Mouse (Mus musculus): ENCODE data around the gene Cebpb. TPM values are rescaled to one million over a fixed set of nuclear protein-coding genes. Genes with fewer than 3 reads are reported as not detected.

The Cebpb gene
- total and polyA plus RNA-seq, 3 experiments: 9.9 to 10.7 TPM; not detected in 1

DNA sequence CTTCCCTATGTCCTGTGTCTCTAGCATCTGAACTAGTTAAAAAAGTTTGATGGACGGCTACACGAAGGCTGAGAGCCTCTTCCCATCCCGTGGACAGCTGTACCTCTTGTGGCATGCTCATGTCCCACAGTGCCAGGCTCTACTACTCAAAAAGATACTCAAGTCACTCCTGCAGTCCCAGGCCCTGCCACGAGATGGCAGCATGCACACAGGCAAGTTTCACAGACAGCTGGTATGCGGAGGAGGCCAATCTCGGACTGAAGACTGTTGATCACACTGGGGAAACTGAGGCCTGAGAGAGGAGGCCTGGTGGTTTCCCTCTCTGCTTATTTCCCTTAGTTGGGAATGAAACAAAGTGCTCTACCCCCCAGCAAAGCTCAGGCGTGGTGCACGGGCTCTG is 3.6 kb upstream of the Cebpb start (continued):
- TF ChIP-seq ZMIZ1 (IDR thresholded peaks at IDR 0.05; ENCODE audit: low read depth, low read length) (no peak), POLR2AphosphoS5 (IDR thresholded peaks at IDR 0.05; ENCODE audit: borderline replicate concordance, low read depth, low read length) (no peak)

DNA sequence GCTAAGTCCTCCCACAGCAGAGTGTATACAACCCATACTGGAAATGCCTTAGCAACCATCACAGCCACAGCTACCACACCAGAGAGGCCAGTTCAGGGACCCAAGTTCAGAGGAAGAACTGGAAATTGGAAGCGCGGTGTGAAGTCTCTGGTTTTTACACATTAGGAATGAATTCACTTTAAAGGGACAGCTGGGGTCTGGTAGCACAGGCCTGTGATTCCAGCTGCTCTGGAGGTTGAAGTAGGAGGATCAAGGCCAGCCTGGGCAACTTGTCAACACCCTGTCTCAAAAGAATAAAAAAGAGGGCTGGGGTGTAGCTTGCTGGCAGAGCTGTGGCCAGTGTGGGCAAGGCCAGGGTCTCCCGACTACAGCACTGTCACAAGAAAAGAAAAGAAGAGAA is 2.9 kb upstream of the Cebpb start:
- no peak for TF ChIP-seq EP300 (IDR thresholded peaks at IDR 0.05; ENCODE audit: low read depth in 1 of 2, low read length in 2 of 2)
- no peak for TF ChIP-seq CHD1 (IDR thresholded peaks at IDR 0.05; ENCODE audit: low read depth, low read length)
- no peak for TF ChIP-seq BHLHE40 (IDR thresholded peaks at IDR 0.05; ENCODE audit: borderline replicate concordance, low read depth, low read length)
- no peak for TF ChIP-seq KAT2A (conservative IDR thresholded peaks at IDR 0.05; ENCODE audit: low read depth, low read length)
- TF ChIP-seq GATA1 (IDR thresholded peaks at IDR 0.05; ENCODE audit: low read depth, low read length): no peak
- TF ChIP-seq POLR2AphosphoS5 (IDR thresholded peaks at IDR 0.05; ENCODE audit: borderline replicate concordance, low read depth, low read length): no peak
- no peak for TF ChIP-seq ETS1 (IDR thresholded peaks at IDR 0.05; ENCODE audit: low read depth, low read length)
- TF ChIP-seq POLR2A (IDR thresholded peaks at IDR 0.05; ENCODE audit: control insufficient read depth in 1 of 2, insufficient read depth in 1 of 2, low read depth in 1 of 2, low read length in 2 of 2, poor library complexity in 1 of 2): no peak
- TF ChIP-seq RCOR1 (IDR thresholded peaks at IDR 0.05; ENCODE audit: low read depth, low read length): no peak
- TF ChIP-seq MAX (IDR thresholded peaks at IDR 0.05; ENCODE audit: low read length): no peak
- no peak for TF ChIP-seq USF1 (IDR thresholded peaks at IDR 0.05; ENCODE audit: low read depth, low read length)
- no peak for TF ChIP-seq ELF1 (IDR thresholded peaks at IDR 0.05; ENCODE audit: low read depth, low read length)
- no peak for TF ChIP-seq USF2 (IDR thresholded peaks at IDR 0.05; ENCODE audit: borderline replicate concordance in 1 of 2, insufficient read depth in 1 of 2, low read depth in 1 of 2, low read length in 2 of 2)
- no peak for TF ChIP-seq CTCF (IDR thresholded peaks at IDR 0.05 in 2 of 3, conservative IDR thresholded peaks at IDR 0.05 in 1 of 3; ENCODE audit: control insufficient read depth in 1 of 3, insufficient read depth in 1 of 3, low read depth in 2 of 3, low read length in 3 of 3, poor library complexity in 1 of 3, severe bottlenecking in 1 of 3)
- TF ChIP-seq UBTF (IDR thresholded peaks at IDR 0.05; ENCODE audit: borderline replicate concordance, insufficient read depth, low read depth, low read length): no peak
- TF ChIP-seq RAD21 (IDR thresholded peaks at IDR 0.05; ENCODE audit: low read depth, low read length): no peak
- no peak for TF ChIP-seq MEF2A (IDR thresholded peaks at IDR 0.05; ENCODE audit: extremely low read depth, insufficient replicate concordance, low read depth, low read length, poor library complexity, severe bottlenecking)
- TF ChIP-seq CHD2 (IDR thresholded peaks at IDR 0.05; ENCODE audit: low read length): no peak
- TF ChIP-seq JUND (IDR thresholded peaks at IDR 0.05; ENCODE audit: low read depth, low read length): no peak
- H3K79me2 ChIP-seq (ENCODE audit: control insufficient read depth, insufficient read depth, low read length, poor library complexity): peaks cover 20% of the 10 kb centered on the region
- H3K27me3 ChIP-seq (ENCODE audit: control insufficient read depth in 1 of 2, insufficient read depth in 2 of 2, low read length in 2 of 2): no peaks in the 10 kb centered on the region
- peaks cover 5 to 21% of the 10 kb centered on the region in 2 experiments for H3K4me1 ChIP-seq (ENCODE audit: control insufficient read depth in 1 of 2, insufficient read depth in 2 of 2, low read length in 2 of 2)
- H3K9me3 ChIP-seq (replicated peaks; ENCODE audit: insufficient read depth, low read length): no peaks in the 10 kb centered on the region
- no peak for DNase-seq (ENCODE audit: low read depth, low spot score)
- H3K9ac ChIP-seq (ENCODE audit: control insufficient read depth, low read depth, low read length, poor library complexity, severe bottlenecking): no peak overlapping the region
- no peak overlapping the region for H3K4me3 ChIP-seq (ENCODE audit: control insufficient read depth in 1 of 2, insufficient read depth in 1 of 2, low read depth in 2 of 2, low read length in 2 of 2)
- H3K27ac ChIP-seq (ENCODE audit: control insufficient read depth, low read depth, low read length): no peak overlapping the region
- peaks cover 0 to 12% of the 10 kb centered on the region in 2 experiments; a peak in 2 of 4 replicates for H3K36me3 ChIP-seq (ENCODE audit: control insufficient read depth in 1 of 2, insufficient read depth in 2 of 2, low read length in 2 of 2)

Data from MEL (cell line).